Mouse (Mus musculus) heart, embryonic 12.5 days (tissue): ENCODE measurements around the gene Cyth2. TPM values are rescaled to one million over a fixed set of nuclear protein-coding genes. Genes with fewer than 3 reads are reported as not detected.

Experiments
- ATAC-seq: fragments of 200-750 bp; cut with Nextera tagmentation; 2 replicates; pipeline ENCODE4 v1.8.0; 2017; ENCODE audit warnings: moderate TSS enrichment, moderate library complexity; ENCODE audit not compliant: insufficient number of reproducible peaks, low FRiP score
- H3K27ac ChIP-seq: fragments of 300-500 bp; sonication (generic); 2 replicates; pipeline ENCODE4 v1.5.1; 2016; ENCODE audit warnings: mild to moderate bottlenecking, moderate library complexity; ENCODE audit not compliant: poor library complexity, severe bottlenecking
- H3K27me3 ChIP-seq: fragments of 300-500 bp; sonication (generic); replicated peaks from 2 replicates; pipeline ENCODE4 v1.6.1; 2016; ENCODE audit warnings: mild to moderate bottlenecking, moderate library complexity
- H3K36me3 ChIP-seq: fragments of 300-500 bp; sonication (generic); 2 replicates; pipeline ENCODE4 v1.6.1; 2016; ENCODE audit warnings: mild to moderate bottlenecking, moderate library complexity
- H3K4me1 ChIP-seq: fragments of 300-500 bp; sonication (generic); replicated peaks from 2 replicates; pipeline ENCODE4 v1.6.1; 2016; ENCODE audit warnings: mild to moderate bottlenecking
- H3K4me2 ChIP-seq: fragments of 300-500 bp; sonication (generic); 2 replicates; pipeline ENCODE4 v1.6.1; 2016; ENCODE audit warnings: mild to moderate bottlenecking, moderate library complexity
- H3K4me3 ChIP-seq: fragments of 300-500 bp; sonication (generic); 2 replicates; pipeline ENCODE4 v1.5.1; 2016; ENCODE audit warnings: mild to moderate bottlenecking
- H3K9ac ChIP-seq: fragments of 300-500 bp; sonication (generic); 2 replicates; pipeline ENCODE4 v1.6.1; 2016; ENCODE audit warnings: mild to moderate bottlenecking, moderate library complexity
- H3K9me3 ChIP-seq: fragments of 300-500 bp; sonication (generic); replicated peaks from 2 replicates; pipeline ENCODE4 v1.6.1; 2016; ENCODE audit warnings: mild to moderate bottlenecking, moderate library complexity
- WGBS: fragments of 180-500 bp; shearing (Covaris S2); methylation state at CpG from one replicate; pipeline ENCODE4 v1.1.7; 2016; 5-methylcytosine and 5-hydroxymethylcytosine counted together
- polyA plus RNA-seq: library from polyadenylated mRNA; unstranded; fragments of >200 nt; fragmentation: Nextera tagmentation; extraction: Ambion mirVana; gene quantifications from 2 replicates; pipeline ENCODE4 v1.2.1, GENCODE M21; 2016

Cyth2 gene
- polyA plus RNA-seq, 1 experiment from 2014 or later, result 108 TPM

- Histone ChIP-seq H3K4me1 (peaks cover 26% of the 10 kb centered on the region), H3K4me2 (no peak overlapping the region), H3K27ac (no peak overlapping the region), H3K4me3 (no peak overlapping the region), H3K27me3 (peaks cover 89% of the 10 kb centered on the region), H3K9ac (no peak overlapping the region), H3K9me3 (no peaks in the 10 kb centered on the region), H3K36me3 (no peaks in the 10 kb centered on the region)
- WGBS, result 34% methylated on average over 6 of the region's 6 CpGs
- ATAC-seq, result no peak
These were observed 17.4 kb downstream of the Cyth2 start for GRCm38 (mm10) chr7:45796950-45797349.

DNA sequence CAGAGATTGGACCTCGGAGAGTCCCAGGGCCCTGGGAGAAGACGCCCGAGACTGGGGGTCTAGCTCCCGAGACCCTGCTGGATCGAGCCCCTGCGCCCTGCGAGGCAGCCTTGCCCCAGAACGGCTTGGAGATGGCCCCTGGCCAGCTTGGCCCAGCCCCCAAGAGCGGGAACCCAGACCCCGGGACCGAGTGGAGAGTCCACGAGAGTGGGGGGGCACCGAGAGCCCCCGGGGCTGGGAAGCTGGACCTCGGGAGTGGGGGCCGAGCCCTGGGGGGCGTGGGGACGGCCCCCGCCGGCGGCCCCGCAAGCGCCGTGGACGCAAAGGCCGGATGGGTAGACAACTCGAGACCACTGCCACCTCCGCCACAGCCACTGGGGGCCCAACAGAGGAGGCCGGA, 19.4 kb downstream of the Cyth2 start:
- ATAC-seq, result no peak
- Histone ChIP-seq H3K27ac (no peak overlapping the region), H3K4me2 (no peak overlapping the region), H3K9me3 (no peaks in the 10 kb centered on the region), H3K9ac (no peak overlapping the region), H3K27me3 (peaks cover 82% of the 10 kb centered on the region), H3K4me3 (no peak overlapping the region), H3K4me1 (peaks cover 25% of the 10 kb centered on the region), H3K36me3 (0 out of 2 replicates have a peak, but pooled peaks cover 2% of the 10 kb centered on the region)
- WGBS, result 90% methylated on average over 29 of the region's 29 CpGs

DNA sequence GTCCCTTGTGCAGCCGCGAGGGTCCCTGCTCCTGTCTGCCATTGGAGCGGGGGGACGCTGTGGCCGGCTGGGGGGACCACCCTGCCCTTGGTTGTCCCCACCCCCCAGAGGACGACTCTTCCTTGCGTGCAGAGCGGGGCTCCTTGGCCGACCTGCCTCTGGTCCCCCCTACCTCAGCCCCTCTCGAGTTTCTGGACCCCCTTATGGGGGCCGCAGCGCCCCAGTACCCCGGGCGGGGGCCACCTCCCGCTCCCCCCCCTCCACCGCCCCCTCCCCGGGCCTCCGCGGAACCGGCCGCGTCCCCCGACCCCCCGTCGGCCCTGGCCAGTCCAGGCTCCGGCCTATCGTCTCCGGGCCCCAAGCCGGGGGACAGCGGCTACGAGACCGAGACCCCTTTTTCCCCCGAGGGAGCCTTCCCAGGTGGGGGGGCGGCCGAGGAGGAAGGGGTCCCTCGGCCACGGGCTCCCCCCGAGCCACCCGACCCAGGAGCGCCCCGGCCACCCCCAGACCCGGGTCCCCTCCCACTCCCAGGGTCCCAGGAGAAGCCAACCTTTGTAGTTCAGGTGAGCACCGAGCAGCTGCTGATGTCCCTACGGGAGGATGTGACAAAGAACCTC, 20.3 kb downstream of the Cyth2 start:
- Histone ChIP-seq H3K36me3 (0 out of 2 replicates have a peak, but pooled peaks cover 5% of the 10 kb centered on the region), H3K27me3 (peaks cover 75% of the 10 kb centered on the region), H3K27ac (no peak overlapping the region), H3K4me1 (peaks cover 25% of the 10 kb centered on the region), H3K4me3 (no peak overlapping the region), H3K9me3 (no peaks in the 10 kb centered on the region), H3K4me2 (no peak overlapping the region), H3K9ac (no peak overlapping the region)
- WGBS, result 70% methylated on average over 41 of the region's 44 CpGs
- ATAC-seq, result no peak

DNA sequence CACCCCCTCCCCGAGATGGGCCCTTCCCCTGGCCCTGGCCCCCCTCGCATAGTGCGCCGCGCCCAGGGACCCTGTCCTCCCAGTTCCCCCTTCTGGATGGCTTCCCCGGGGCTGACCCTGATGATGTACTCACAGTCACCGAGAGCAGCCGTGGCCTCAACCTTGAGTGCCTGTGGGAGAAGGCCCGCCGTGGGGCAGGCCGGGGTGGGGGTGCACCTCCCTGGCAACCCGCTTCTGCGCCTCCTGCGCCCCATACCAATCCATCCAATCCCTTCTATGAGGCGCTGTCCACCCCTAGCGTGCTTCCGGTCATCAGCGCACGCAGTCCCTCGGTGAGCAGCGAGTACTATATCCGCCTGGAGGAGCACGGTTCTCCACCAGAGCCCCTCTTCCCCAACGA, 21.1 kb downstream of the Cyth2 start:
- ATAC-seq, result no peak
- Histone ChIP-seq H3K9me3 (no peaks in the 10 kb centered on the region), H3K4me2 (no peak overlapping the region), H3K27ac (no peak overlapping the region), H3K36me3 (0 out of 2 replicates have a peak, but pooled peaks cover 5% of the 10 kb centered on the region), H3K4me3 (no peak overlapping the region), H3K4me1 (peaks cover 20% of the 10 kb centered on the region), H3K9ac (no peak overlapping the region), H3K27me3 (peaks cover 71% of the 10 kb centered on the region)
- WGBS, result 69% methylated on average over 22 of the region's 24 CpGs

DNA sequence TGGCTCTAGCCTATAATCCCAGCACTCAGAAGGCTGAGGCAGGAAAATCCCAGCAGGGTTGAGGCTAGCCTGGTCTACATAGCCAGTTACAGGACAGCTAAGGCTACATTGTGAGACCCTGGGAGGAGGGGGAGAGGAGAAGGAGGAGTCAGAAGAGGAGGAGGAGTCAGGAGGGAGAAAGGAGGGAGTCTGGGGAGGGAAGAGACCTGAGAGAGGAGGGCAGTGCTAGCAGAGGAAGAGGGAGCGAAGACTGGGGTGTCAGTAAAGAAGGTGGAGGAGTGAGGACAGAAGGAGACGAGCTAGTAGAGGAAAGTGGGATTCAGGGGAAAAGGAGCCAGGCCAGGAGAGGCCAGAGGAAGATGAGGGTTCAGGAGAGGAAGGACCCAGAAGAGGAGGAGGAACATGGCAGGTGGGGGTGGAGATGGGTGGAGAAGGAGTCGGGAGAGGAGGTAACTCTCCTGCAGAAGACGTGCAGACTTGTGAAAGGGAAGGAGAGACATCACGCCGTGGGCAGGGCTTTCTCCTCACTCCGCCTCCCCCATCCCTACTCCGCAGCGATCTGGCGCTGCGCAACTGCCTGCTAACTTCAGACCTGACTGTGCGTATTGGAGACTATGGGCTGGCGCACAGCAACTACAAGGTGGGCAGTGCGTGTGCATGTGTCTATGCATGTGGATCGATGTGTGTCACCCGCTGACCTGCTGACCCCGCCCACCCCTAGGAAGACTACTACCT, 22.5 kb downstream of the Cyth2 start:
- H3K9me3 ChIP-seq, result no peaks in the 10 kb centered on the region
- H3K4me1 ChIP-seq, result peaks cover 9% of the 10 kb centered on the region
- H3K27ac ChIP-seq, result no peak overlapping the region
- no peak for ATAC-seq
- peaks cover 70% of the 10 kb centered on the region for H3K27me3 ChIP-seq
- H3K36me3 ChIP-seq, result 0 out of 2 replicates have a peak, but pooled peaks cover 5% of the 10 kb centered on the region
- no peak overlapping the region for H3K4me3 ChIP-seq
- no peak overlapping the region for H3K4me2 ChIP-seq
- no peak overlapping the region for H3K9ac ChIP-seq
- 62% methylated on average over 17 of the region's 17 CpGs for WGBS

- Histone ChIP-seq H3K9me3 (no peaks in the 10 kb centered on the region), H3K36me3 (0 out of 2 replicates have a peak, but pooled peaks cover 5% of the 10 kb centered on the region), H3K27me3 (peaks cover 68% of the 10 kb centered on the region), H3K4me3 (no peak overlapping the region), H3K27ac (no peak overlapping the region), H3K9ac (no peak overlapping the region), H3K4me2 (no peak overlapping the region), H3K4me1 (peaks cover 21% of the 10 kb centered on the region)
- 46% methylated on average over 6 of the region's 6 CpGs for WGBS
- 0 out of 2 replicates have a peak, but pooled peaks have one; percentile 12 for ATAC-seq
These were observed 23.7 kb downstream of the Cyth2 start for GRCm38 (mm10) chr7:45790721-45791120.

DNA sequence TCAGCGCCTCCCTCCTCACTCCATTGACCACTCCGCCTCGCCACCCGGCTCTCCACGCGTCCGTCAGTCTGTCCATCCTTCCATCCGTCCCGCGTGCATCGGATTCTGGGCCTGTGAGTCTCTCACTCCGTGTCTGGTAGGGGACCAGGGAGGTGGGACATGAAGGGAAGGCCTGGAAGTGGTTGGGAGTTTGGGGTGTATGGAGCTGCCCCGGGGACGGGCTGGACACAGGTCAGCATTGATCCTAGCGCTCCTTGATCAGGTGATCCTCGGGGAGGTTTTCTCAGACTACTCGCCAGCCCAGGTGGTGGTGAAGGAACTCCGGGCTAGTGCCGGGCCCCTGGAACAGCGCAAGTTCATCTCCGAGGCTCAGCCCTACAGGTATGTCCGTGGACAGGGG, 26.7 kb downstream of the Cyth2 start:
- ATAC-seq, result no peak
- no peak overlapping the region for H3K4me2 ChIP-seq
- H3K27ac ChIP-seq, result no peak overlapping the region
- 69% methylated on average over 22 of the region's 22 CpGs for WGBS
- no peaks in the 10 kb centered on the region for H3K9me3 ChIP-seq
- H3K9ac ChIP-seq, result no peak overlapping the region
- no peak overlapping the region for H3K4me3 ChIP-seq
- H3K36me3 ChIP-seq, result 0 out of 2 replicates have a peak, but pooled peaks cover 5% of the 10 kb centered on the region
- peaks cover 61% of the 10 kb centered on the region for H3K27me3 ChIP-seq
- H3K4me1 ChIP-seq, result peaks cover 30% of the 10 kb centered on the region

GRCm38 (mm10) chr7:45786661-45787413, 27.5 kb downstream of the Cyth2 start:
- 5% methylated on average over 17 of the region's 17 CpGs for WGBS
- H3K27ac ChIP-seq, result no peak overlapping the region
- peaks cover 30% of the 10 kb centered on the region for H3K4me1 ChIP-seq

DNA sequence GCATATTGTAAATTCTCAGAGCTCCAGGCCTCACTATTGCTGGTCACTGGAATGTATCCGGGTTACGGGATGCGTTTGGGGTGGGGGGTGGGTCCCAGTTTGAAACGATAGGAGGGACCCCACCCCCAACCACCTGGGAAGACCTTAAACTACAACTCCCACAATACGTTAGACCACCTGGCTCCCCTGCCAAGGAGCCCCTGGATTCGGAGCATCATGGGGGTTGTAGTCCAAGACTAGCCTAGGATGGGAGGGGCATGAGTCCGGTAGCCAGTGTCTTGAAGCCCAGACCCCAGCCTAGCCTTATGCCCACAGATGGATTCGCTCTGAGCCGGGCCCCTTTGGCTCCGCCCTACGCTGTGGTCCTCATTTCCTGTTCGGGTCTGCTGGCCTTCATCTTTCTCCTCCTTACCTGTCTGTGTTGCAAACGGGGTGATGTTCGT, 28.2 kb downstream of the Cyth2 start:
- peak overlapping the region; percentile 87 for H3K4me2 ChIP-seq
- peak; percentile 26 for ATAC-seq
- H3K9ac ChIP-seq, result peak overlapping the region; percentile 9; the same call in 1 of the 2 replicates
- H3K4me1 ChIP-seq, result peaks cover 29% of the 10 kb centered on the region
- peaks cover 62% of the 10 kb centered on the region for H3K27me3 ChIP-seq
- H3K36me3 ChIP-seq, result 0 out of 2 replicates have a peak, but pooled peaks cover 5% of the 10 kb centered on the region
- no peak overlapping the region for H3K27ac ChIP-seq
- 1% methylated on average over 14 of the region's 14 CpGs for WGBS
- peak overlapping the region; percentile 60 for H3K4me3 ChIP-seq
- no peaks in the 10 kb centered on the region for H3K9me3 ChIP-seq

More at GRCm38 (mm10) chr7:45786661-45787413, 27.5 kb downstream of the Cyth2 start:
- Histone ChIP-seq H3K4me3 (peak overlapping the region; percentile 60), H3K36me3 (0 out of 2 replicates have a peak, but pooled peaks cover 5% of the 10 kb centered on the region), H3K9ac (peak overlapping the region; percentile 9; the same call in 1 of the 2 replicates), H3K4me2 (peak overlapping the region; percentile 87), H3K9me3 (no peaks in the 10 kb centered on the region), H3K27me3 (peaks cover 61% of the 10 kb centered on the region)
- ATAC-seq, result no peak

- H3K27me3 ChIP-seq, result peaks cover 68% of the 10 kb centered on the region
- WGBS, result under 1% methylated on average over 41 of the region's 42 CpGs
- H3K36me3 ChIP-seq, result 0 out of 2 replicates have a peak, but pooled peaks cover 5% of the 10 kb centered on the region
- H3K27ac ChIP-seq, result no peak overlapping the region
- peak overlapping the region; percentile 60 for H3K4me3 ChIP-seq
- H3K4me1 ChIP-seq, result peaks cover 24% of the 10 kb centered on the region
- H3K9me3 ChIP-seq, result no peaks in the 10 kb centered on the region
- ATAC-seq, result peak; percentile 5; the same call in 1 of the 2 replicates
- H3K4me2 ChIP-seq, result peak overlapping the region; percentile 87
- peak overlapping the region; percentile 67 for H3K9ac ChIP-seq
These were observed 28.8 kb downstream of the Cyth2 start for GRCm38 (mm10) chr7:45785388-45786135.
